Mouse (Mus musculus): Measurements from ENCODE around the gene Olfr502. TPM values are rescaled to one million over a fixed set of nuclear protein-coding genes. Genes with fewer than 3 reads are reported as not detected.
"Not testable (repeated sequence)": the region's sequence is repeated elsewhere in the genome, so short reads cannot be mapped to it uniquely, and the experiment has no call there.

Olfr502 gene
- not detected in 2 replicates for polyA plus RNA-seq (2012; ENCODE audit: insufficient read depth, insufficient read length, missing spikeins)

- Histone ChIP-seq H3K4me1 (ENCODE audit: control insufficient read depth, insufficient read depth, low read length) (no peaks in the 10 kb centered on the region), H3K4me3 (ENCODE audit: insufficient read depth, low read length) (no peak within 1 kb of the TSS), H3K27ac (ENCODE audit: insufficient read depth, low read depth, low read length) (no peak within 1 kb of the TSS)
- TF ChIP-seq POLR2A (IDR thresholded peaks at IDR 0.05; ENCODE audit: borderline replicate concordance, low read depth, low read length) (no peak), CTCF (IDR thresholded peaks at IDR 0.05; ENCODE audit: low read depth, low read length) (no peak)
Observed at GRCm38 (mm10) chr7:108524965-108525364, at the start of gene Olfr502. Olfr502 (minus strand) TSS chr7:108525065.

GRCm38 (mm10) chr7:108565693-108566092, 40.8 kb upstream of the Olfr502 start, which contains the start of gene Olfr504:
Olfr504 (minus strand) TSS chr7:108565793.
- TF ChIP-seq POLR2A (IDR thresholded peaks at IDR 0.05; ENCODE audit: borderline replicate concordance, low read depth, low read length) (no peak), CTCF (IDR thresholded peaks at IDR 0.05; ENCODE audit: low read depth, low read length) (no peak)
- no peaks in the 10 kb centered on the region for H3K4me1 ChIP-seq (ENCODE audit: control insufficient read depth, insufficient read depth, low read length)
- no peak within 1 kb of the TSS for H3K27ac ChIP-seq (ENCODE audit: insufficient read depth, low read depth, low read length)
- H3K4me3 ChIP-seq (ENCODE audit: insufficient read depth, low read length), result no peak within 1 kb of the TSS

DNA sequence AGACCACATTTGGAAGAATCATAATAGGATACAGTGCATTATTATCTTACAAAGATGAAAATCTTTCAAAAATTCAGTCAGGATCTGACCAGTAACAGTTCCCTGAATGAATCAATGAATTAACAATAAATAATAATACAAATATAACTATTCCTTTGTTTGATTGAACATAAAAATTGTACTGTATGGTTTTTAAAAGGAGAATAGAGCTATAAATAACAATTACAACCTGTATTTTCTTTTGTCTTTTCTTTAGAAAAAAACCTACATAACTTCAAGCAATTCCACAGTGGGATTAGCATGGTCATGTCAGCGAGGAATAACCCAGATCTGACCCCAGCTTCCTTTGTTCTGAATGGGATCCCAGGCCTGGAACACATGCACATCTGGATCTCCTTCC, 19.4 kb upstream of the Olfr502 start, which contains the start of gene Olfr503:
Gene Olfr503, plus strand, starts transcription at position 301 of the 400 bp plus-strand sequence.
- H3K27ac ChIP-seq (ENCODE audit: insufficient read depth, low read depth, low read length); H3K4me1 ChIP-seq (ENCODE audit: control insufficient read depth, insufficient read depth, low read length); H3K4me3 ChIP-seq (ENCODE audit: insufficient read depth, low read length): not testable (repeated sequence)

- H3K4me3 ChIP-seq (ENCODE audit: insufficient read depth, low read length), result no peak overlapping the region
- H3K27ac ChIP-seq (ENCODE audit: insufficient read depth, low read depth, low read length), result no peak overlapping the region
- TF ChIP-seq POLR2A (IDR thresholded peaks at IDR 0.05; ENCODE audit: borderline replicate concordance, low read depth, low read length) (no peak), CTCF (IDR thresholded peaks at IDR 0.05; ENCODE audit: low read depth, low read length) (no peak)
- H3K4me1 ChIP-seq (ENCODE audit: control insufficient read depth, insufficient read depth, low read length), result no peaks in the 10 kb centered on the region
Observed at GRCm38 (mm10) chr7:108542416-108542815, 17.6 kb upstream of the Olfr502 start.

Other genes starting within 250 kb of the Olfr502 start
- gene Olfr490, start 236.1 kb downstream of the Olfr502 start, polyA plus RNA-seq (2012; ENCODE audit: insufficient read depth, insufficient read length, missing spikeins), result not detected in 2 replicates
- 0.87 TPM in 1 of 2 replicates, not detected in the other for gene Olfr491, start 211.6 kb downstream of the Olfr502 start, polyA plus RNA-seq (2012; ENCODE audit: insufficient read depth, insufficient read length, missing spikeins)
- gene Olfr492, start 201.4 kb downstream of the Olfr502 start, polyA plus RNA-seq (2012; ENCODE audit: insufficient read depth, insufficient read length, missing spikeins), result not detected in 2 replicates
- not detected in 2 replicates for gene Olfr493, start 178.1 kb downstream of the Olfr502 start, polyA plus RNA-seq (2012; ENCODE audit: insufficient read depth, insufficient read length, missing spikeins)
- not detected in 2 replicates for gene Olfr494, start 159.7 kb downstream of the Olfr502 start, polyA plus RNA-seq (2012; ENCODE audit: insufficient read depth, insufficient read length, missing spikeins)
- not detected in 2 replicates for gene Olfr495, start 131.9 kb downstream of the Olfr502 start, polyA plus RNA-seq (2012; ENCODE audit: insufficient read depth, insufficient read length, missing spikeins)
- gene Olfr497, start 104.6 kb downstream of the Olfr502 start, polyA plus RNA-seq (2012; ENCODE audit: insufficient read depth, insufficient read length, missing spikeins), result not detected in 2 replicates
- not detected in 2 replicates for gene Olfr498, start 59.7 kb downstream of the Olfr502 start, polyA plus RNA-seq (2012; ENCODE audit: insufficient read depth, insufficient read length, missing spikeins)
- gene Olfr503, start 19.5 kb upstream of the Olfr502 start, polyA plus RNA-seq (2012; ENCODE audit: insufficient read depth, insufficient read length, missing spikeins), result not detected in 2 replicates
- not detected in 2 replicates for gene Olfr504, start 40.7 kb upstream of the Olfr502 start, polyA plus RNA-seq (2012; ENCODE audit: insufficient read depth, insufficient read length, missing spikeins)
- gene Olfr506, start 85.7 kb upstream of the Olfr502 start, polyA plus RNA-seq (2012; ENCODE audit: insufficient read depth, insufficient read length, missing spikeins), result not detected in 2 replicates
- gene Olfr507, start 96.7 kb upstream of the Olfr502 start, polyA plus RNA-seq (2012; ENCODE audit: insufficient read depth, insufficient read length, missing spikeins), result not detected in 2 replicates
- not detected in 2 replicates for gene Olfr508, start 104.9 kb upstream of the Olfr502 start, polyA plus RNA-seq (2012; ENCODE audit: insufficient read depth, insufficient read length, missing spikeins)
- gene Olfr509, start 126.8 kb upstream of the Olfr502 start, polyA plus RNA-seq (2012; ENCODE audit: insufficient read depth, insufficient read length, missing spikeins), result not detected in 2 replicates
- gene Olfr510, start 141.4 kb upstream of the Olfr502 start, polyA plus RNA-seq (2012; ENCODE audit: insufficient read depth, insufficient read length, missing spikeins), result not detected in 2 replicates
- not detected in 2 replicates for gene Olfr512, start 188.3 kb upstream of the Olfr502 start, polyA plus RNA-seq (2012; ENCODE audit: insufficient read depth, insufficient read length, missing spikeins)
- gene Olfr513, start 225.9 kb upstream of the Olfr502 start, polyA plus RNA-seq (2012; ENCODE audit: insufficient read depth, insufficient read length, missing spikeins), result not detected in 2 replicates

All from bone marrow macrophage, adult 2 months (primary cell).